Mouse (Mus musculus): ENCODE measurements around the gene Mospd3. TPM values are rescaled to one million over a fixed set of nuclear protein-coding genes. Genes with fewer than 3 reads are reported as not detected.
A peak's percentile ranks its signal among the peaks of the same experiment; 100 is the strongest.

Mospd3 gene
- polyA plus RNA-seq, 1 experiment from 2014 or later, result 19.8 TPM

GRCm38 (mm10) chr5:137641054-137641453, 40.2 kb upstream of the Mospd3 start, which contains the start of gene Sap25:
Gene Sap25, plus strand, starts transcription at chr5:137641334.
- ATAC-seq (ENCODE audit: low FRiP score), result no peak
- Histone ChIP-seq H3K27ac (ENCODE audit: low read depth, low read length) (no peak within 1 kb of the TSS), H3K9ac (ENCODE audit: low read length) (no peak within 1 kb of the TSS), H3K9me3 (ENCODE audit: control insufficient read depth, low read length) (no peaks in the 10 kb centered on the region), H3K4me1 (ENCODE audit: control insufficient read depth, insufficient read depth, low read length) (0 out of 2 replicates have a peak, but pooled peaks cover 2% of the 10 kb centered on the region), H3K27me3 (ENCODE audit: control insufficient read depth, insufficient read depth, low read length) (peaks cover 24% of the 10 kb centered on the region), H3K36me3 (ENCODE audit: control insufficient read depth, insufficient read depth, low read length) (peaks cover 28% of the 10 kb centered on the region), H3K4me2 (no peak within 1 kb of the TSS), H3K4me3 (ENCODE audit: low read depth, low read length) (no peak within 1 kb of the TSS)
- peak; percentile 74 for DNase-seq (ENCODE audit: low spot score, missing footprints)
- WGBS, result 83% methylated on average over 19 of the region's 19 CpGs

DNA sequence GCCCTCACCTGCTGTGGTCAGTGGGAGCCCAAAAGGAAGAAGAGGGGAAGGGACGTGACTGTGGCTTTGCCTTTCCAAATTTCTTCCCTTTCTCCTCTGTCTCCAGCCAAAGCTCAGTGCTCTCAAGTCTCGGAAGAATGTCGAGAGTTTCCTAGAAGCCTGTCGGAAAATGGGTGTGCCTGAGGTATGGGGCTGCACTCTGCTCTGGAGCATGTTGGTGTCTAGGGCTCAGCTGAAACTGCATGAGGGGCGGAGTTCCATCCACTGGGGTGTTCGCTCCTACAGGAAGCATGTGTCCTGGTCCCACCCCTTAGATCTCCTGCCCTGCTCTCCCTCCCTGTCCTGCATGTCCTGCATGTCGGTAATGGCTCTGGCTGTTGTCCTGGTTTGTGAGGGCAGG, 38.6 kb upstream of the Mospd3 start:
- H3K4me2 ChIP-seq, result no peak overlapping the region
- ATAC-seq (ENCODE audit: low FRiP score) (no peak), DNase-seq (ENCODE audit: low spot score, missing footprints) (no peak)
- 85% methylated on average over 7 of the region's 7 CpGs for WGBS
- no peaks in the 10 kb centered on the region for H3K9me3 ChIP-seq (ENCODE audit: control insufficient read depth, low read length)
- H3K4me1 ChIP-seq (ENCODE audit: control insufficient read depth, insufficient read depth, low read length), result no peaks in the 10 kb centered on the region
- H3K27me3 ChIP-seq (ENCODE audit: control insufficient read depth, insufficient read depth, low read length), result peaks cover 8% of the 10 kb centered on the region
- H3K9ac ChIP-seq (ENCODE audit: low read length), result no peak overlapping the region
- H3K36me3 ChIP-seq (ENCODE audit: control insufficient read depth, insufficient read depth, low read length), result peaks cover 28% of the 10 kb centered on the region
- H3K27ac ChIP-seq (ENCODE audit: low read depth, low read length), result no peak overlapping the region
- H3K4me3 ChIP-seq (ENCODE audit: low read depth, low read length), result no peak overlapping the region

DNA sequence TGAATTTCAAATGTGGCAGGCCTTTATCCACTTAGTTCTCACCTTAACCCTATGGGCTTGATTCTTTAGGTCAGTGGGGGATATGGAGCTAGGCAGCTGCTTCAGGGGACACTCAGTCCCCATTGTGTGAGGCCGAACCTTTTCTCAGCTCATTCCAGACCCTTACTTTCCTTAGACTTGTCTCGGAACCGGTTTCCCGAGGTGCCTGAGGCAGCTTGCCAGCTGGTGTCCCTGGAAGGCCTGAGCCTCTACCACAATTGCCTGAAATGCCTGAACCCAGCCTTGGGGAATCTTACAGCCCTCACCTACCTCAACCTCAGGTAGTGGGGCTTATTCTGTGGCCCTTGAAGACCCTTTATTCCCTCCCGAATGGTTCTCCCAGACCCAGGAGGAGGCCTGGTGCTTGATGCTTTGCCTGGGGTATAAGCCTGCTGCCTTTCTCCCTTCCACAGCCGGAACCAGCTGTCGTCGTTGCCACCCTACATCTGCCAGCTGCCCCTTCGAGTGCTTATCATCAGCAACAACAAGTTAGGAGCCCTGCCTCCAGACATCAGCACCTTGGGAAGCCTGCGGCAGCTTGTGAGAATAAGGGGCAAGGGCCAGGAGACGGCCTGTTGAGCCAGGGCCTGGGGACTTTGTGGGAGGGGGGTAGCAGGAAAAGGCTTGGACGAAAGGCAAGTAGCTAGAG, 32.7 kb upstream of the Mospd3 start:
- Histone ChIP-seq H3K36me3 (ENCODE audit: control insufficient read depth, insufficient read depth, low read length) (peaks cover 6% of the 10 kb centered on the region), H3K4me1 (ENCODE audit: control insufficient read depth, insufficient read depth, low read length) (peaks cover 20% of the 10 kb centered on the region), H3K9ac (ENCODE audit: low read length) (no peak overlapping the region), H3K4me3 (ENCODE audit: low read depth, low read length) (no peak overlapping the region), H3K27me3 (ENCODE audit: control insufficient read depth, insufficient read depth, low read length) (no peaks in the 10 kb centered on the region), H3K27ac (ENCODE audit: low read depth, low read length) (no peak overlapping the region), H3K4me2 (no peak overlapping the region), H3K9me3 (ENCODE audit: control insufficient read depth, low read length) (no peaks in the 10 kb centered on the region)
- 83% methylated on average over 12 of the region's 12 CpGs for WGBS
- ATAC-seq (ENCODE audit: low FRiP score), result no peak
- DNase-seq (ENCODE audit: low spot score, missing footprints), result no peak

GRCm38 (mm10) chr5:137631591-137631990, 30.7 kb upstream of the Mospd3 start:
- 72% methylated on average over 4 of the region's 4 CpGs for WGBS
- Histone ChIP-seq H3K36me3 (ENCODE audit: control insufficient read depth, insufficient read depth, low read length) (no peaks in the 10 kb centered on the region; the same call in 1 of the 2 replicates), H3K9me3 (ENCODE audit: control insufficient read depth, low read length) (no peaks in the 10 kb centered on the region), H3K4me3 (ENCODE audit: low read depth, low read length) (no peak overlapping the region), H3K4me2 (no peak overlapping the region), H3K27ac (ENCODE audit: low read depth, low read length) (no peak overlapping the region), H3K27me3 (ENCODE audit: control insufficient read depth, insufficient read depth, low read length) (no peaks in the 10 kb centered on the region), H3K9ac (ENCODE audit: low read length) (no peak overlapping the region), H3K4me1 (ENCODE audit: control insufficient read depth, insufficient read depth, low read length) (peaks cover 20% of the 10 kb centered on the region)
- ATAC-seq (ENCODE audit: low FRiP score), result no peak
- no peak for DNase-seq (ENCODE audit: low spot score, missing footprints)

GRCm38 (mm10) chr5:137631171-137631570, 30.3 kb upstream of the Mospd3 start:
- no peaks in the 10 kb centered on the region; the same call in 1 of the 2 replicates for H3K36me3 ChIP-seq (ENCODE audit: control insufficient read depth, insufficient read depth, low read length)
- ATAC-seq (ENCODE audit: low FRiP score) (no peak), DNase-seq (ENCODE audit: low spot score, missing footprints) (peak; percentile 75)
- no peaks in the 10 kb centered on the region for H3K9me3 ChIP-seq (ENCODE audit: control insufficient read depth, low read length)
- no peak overlapping the region for H3K4me3 ChIP-seq (ENCODE audit: low read depth, low read length)
- no peak overlapping the region for H3K9ac ChIP-seq (ENCODE audit: low read length)
- H3K4me1 ChIP-seq (ENCODE audit: control insufficient read depth, insufficient read depth, low read length), result peaks cover 20% of the 10 kb centered on the region
- no peak overlapping the region for H3K4me2 ChIP-seq
- H3K27ac ChIP-seq (ENCODE audit: low read depth, low read length), result no peak overlapping the region
- WGBS, result 69% methylated on average over 9 of the region's 9 CpGs
- no peaks in the 10 kb centered on the region for H3K27me3 ChIP-seq (ENCODE audit: control insufficient read depth, insufficient read depth, low read length)

GRCm38 (mm10) chr5:137630602-137631001, 29.7 kb upstream of the Mospd3 start:
- H3K4me1 ChIP-seq (ENCODE audit: control insufficient read depth, insufficient read depth, low read length), result peaks cover 20% of the 10 kb centered on the region
- H3K27me3 ChIP-seq (ENCODE audit: control insufficient read depth, insufficient read depth, low read length), result no peaks in the 10 kb centered on the region
- no peaks in the 10 kb centered on the region for H3K9me3 ChIP-seq (ENCODE audit: control insufficient read depth, low read length)
- H3K27ac ChIP-seq (ENCODE audit: low read depth, low read length), result 0 out of 2 replicates have a peak overlapping the region, but pooled peaks have one; percentile 4
- H3K4me3 ChIP-seq (ENCODE audit: low read depth, low read length), result peak overlapping the region; percentile 75
- no peak overlapping the region for H3K9ac ChIP-seq (ENCODE audit: low read length)
- ATAC-seq (ENCODE audit: low FRiP score), result no peak
- H3K4me2 ChIP-seq, result peak overlapping the region; percentile 61
- 63% methylated on average over 3 of the region's 3 CpGs for WGBS
- DNase-seq (ENCODE audit: low spot score, missing footprints), result peak; percentile 79
- H3K36me3 ChIP-seq (ENCODE audit: control insufficient read depth, insufficient read depth, low read length), result no peaks in the 10 kb centered on the region; the same call in 1 of the 2 replicates

DNA sequence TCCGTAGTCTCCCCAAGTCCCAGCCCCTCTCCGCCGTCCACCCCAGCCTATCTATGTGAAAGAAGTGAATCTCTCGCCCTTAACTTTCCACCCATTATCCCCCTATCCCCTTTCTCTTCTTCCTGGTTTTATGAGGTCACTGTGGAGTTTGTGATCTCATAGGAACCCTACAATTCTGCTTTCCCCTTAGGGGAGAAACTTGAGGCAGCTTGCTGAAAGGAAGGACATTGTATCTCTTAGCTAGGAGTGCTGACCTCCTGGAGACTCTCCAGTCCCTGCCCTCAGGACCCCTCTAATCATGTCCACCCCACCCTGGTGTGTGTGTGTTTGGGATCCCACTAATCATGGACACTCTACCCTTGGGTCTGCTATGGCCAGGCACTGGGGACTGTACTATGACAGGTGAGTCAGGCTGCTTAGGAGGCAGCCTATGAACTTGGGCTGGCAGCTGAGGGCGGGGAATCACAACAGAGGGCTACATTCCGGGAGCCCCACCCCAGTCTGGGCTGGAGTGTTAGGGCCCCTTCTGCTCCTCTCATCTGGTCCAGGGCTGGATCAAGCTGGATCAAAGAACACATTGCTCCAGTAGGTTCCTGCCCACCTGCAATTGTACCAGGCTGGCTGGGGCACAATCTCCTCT, 29.2 kb upstream of the Mospd3 start:
- no peaks in the 10 kb centered on the region for H3K27me3 ChIP-seq (ENCODE audit: control insufficient read depth, insufficient read depth, low read length)
- no peaks in the 10 kb centered on the region for H3K9me3 ChIP-seq (ENCODE audit: control insufficient read depth, low read length)
- no peak for ATAC-seq (ENCODE audit: low FRiP score)
- WGBS, result 25% methylated on average over 6 of the region's 6 CpGs
- peak overlapping the region; percentile 81 for H3K9ac ChIP-seq (ENCODE audit: low read length)
- H3K27ac ChIP-seq (ENCODE audit: low read depth, low read length), result 0 out of 2 replicates have a peak overlapping the region, but pooled peaks have one; percentile 4
- H3K4me3 ChIP-seq (ENCODE audit: low read depth, low read length), result peak overlapping the region; percentile 75
- no peak for DNase-seq (ENCODE audit: low spot score, missing footprints)
- peaks cover 20% of the 10 kb centered on the region for H3K4me1 ChIP-seq (ENCODE audit: control insufficient read depth, insufficient read depth, low read length)
- no peaks in the 10 kb centered on the region for H3K36me3 ChIP-seq (ENCODE audit: control insufficient read depth, insufficient read depth, low read length)
- peak overlapping the region; percentile 61 for H3K4me2 ChIP-seq

DNA sequence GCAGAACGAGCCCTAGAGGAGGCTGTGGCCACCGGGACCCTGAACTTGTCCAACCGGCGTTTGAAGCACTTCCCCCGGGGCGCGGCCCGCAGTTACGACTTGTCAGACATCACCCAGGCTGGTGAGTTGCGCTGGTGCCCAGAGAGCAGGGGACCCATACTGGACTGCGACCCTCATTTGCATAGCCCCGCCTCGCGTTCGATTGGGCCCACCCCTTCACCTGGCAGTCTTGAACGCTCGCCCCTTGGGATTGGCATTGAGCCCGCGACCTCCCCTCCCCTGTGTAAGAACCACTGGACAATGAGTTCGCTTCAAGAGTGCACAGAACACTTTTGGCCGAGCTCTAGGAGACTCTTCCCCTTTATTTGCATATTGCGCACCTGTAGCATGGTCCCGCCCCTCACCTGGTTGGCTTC, 28.5 kb upstream of the Mospd3 start:
- H3K9me3 ChIP-seq (ENCODE audit: control insufficient read depth, low read length), result no peaks in the 10 kb centered on the region
- under 1% methylated on average over 23 of the region's 23 CpGs for WGBS
- peak overlapping the region; percentile 75 for H3K4me3 ChIP-seq (ENCODE audit: low read depth, low read length)
- peaks cover 20% of the 10 kb centered on the region for H3K4me1 ChIP-seq (ENCODE audit: control insufficient read depth, insufficient read depth, low read length)
- DNase-seq (ENCODE audit: low spot score, missing footprints) (peak; percentile 96), ATAC-seq (ENCODE audit: low FRiP score) (peak; percentile 64)
- H3K4me2 ChIP-seq, result peak overlapping the region; percentile 61
- H3K27ac ChIP-seq (ENCODE audit: low read depth, low read length), result peak overlapping the region; percentile 89
- H3K27me3 ChIP-seq (ENCODE audit: control insufficient read depth, insufficient read depth, low read length), result no peaks in the 10 kb centered on the region
- no peaks in the 10 kb centered on the region for H3K36me3 ChIP-seq (ENCODE audit: control insufficient read depth, insufficient read depth, low read length)
- H3K9ac ChIP-seq (ENCODE audit: low read length), result peak overlapping the region; percentile 81

All from midbrain, embryonic 11.5 days (tissue).